Mouse (Mus musculus) forebrain, postnatal 0 days (tissue): ENCODE measurements around the gene Pan3. TPM values are rescaled to one million over a fixed set of nuclear protein-coding genes. Genes with fewer than 3 reads are reported as not detected.

Experiments
- ATAC-seq: fragments of 200-750 bp; cut with Nextera tagmentation; 2 replicates; pipeline ENCODE4 v1.8.0; 2017; ENCODE audit warnings: mild to moderate bottlenecking, moderate library complexity
- DNase-seq: peaks from one replicate; pipeline ENCODE4 v3.0.0-alpha.2; 2015
- H3K27ac ChIP-seq: fragments of 300-500 bp; sonication (generic); 2 replicates; pipeline ENCODE4 v1.5.1; 2014; ENCODE audit warnings: low read depth, mild to moderate bottlenecking, antibody characterized with exemption, low read length, moderate library complexity, mixed read lengths
- H3K27me3 ChIP-seq: fragments of 300-500 bp; sonication (generic); 2 replicates; pipeline ENCODE4 v1.6.1; 2014; ENCODE audit warnings: mild to moderate bottlenecking, low read length, mixed read lengths; ENCODE audit not compliant: insufficient read depth
- H3K36me3 ChIP-seq: fragments of 300-500 bp; sonication (generic); 2 replicates; pipeline ENCODE4 v1.6.1; 2014; ENCODE audit warnings: mild to moderate bottlenecking, moderate library complexity; ENCODE audit not compliant: insufficient read depth
- H3K4me1 ChIP-seq: fragments of 300-500 bp; sonication (generic); 2 replicates; pipeline ENCODE4 v1.6.1; 2014; ENCODE audit warnings: antibody characterized with exemption; ENCODE audit not compliant: insufficient read depth
- H3K4me2 ChIP-seq: fragments of 300-500 bp; sonication (generic); 2 replicates; pipeline ENCODE4 v1.6.1; 2014; ENCODE audit warnings: low read depth, mild to moderate bottlenecking, moderate library complexity
- H3K4me3 ChIP-seq: fragments of 300-500 bp; sonication (generic); 2 replicates; pipeline ENCODE4 v1.5.1; 2014; ENCODE audit warnings: low read depth, low read length, mixed read lengths
- H3K9ac ChIP-seq: fragments of 300-500 bp; sonication (generic); 2 replicates; pipeline ENCODE4 v1.6.1; 2014; ENCODE audit warnings: mild to moderate bottlenecking
- H3K9me3 ChIP-seq: fragments of 300-500 bp; sonication (generic); 2 replicates; pipeline ENCODE4 v1.6.1; 2016; ENCODE audit warnings: low read length
- CTCF ChIP-seq: sonication (generic); IDR thresholded peaks from 2 replicates; pipeline ENCODE4 v1.5.1; 2016; ENCODE audit warnings: antibody characterized with exemption, control low read depth, low read depth
- WGBS: fragments of 180-500 bp; shearing (Covaris S2); extraction: QIAGEN DNeasy Blood & Tissue Kit; methylation state at CpG from one replicate; pipeline ENCODE4 v1.1.7; 2014; 5-methylcytosine and 5-hydroxymethylcytosine counted together
- polyA plus RNA-seq: library from polyadenylated mRNA; unstranded; fragments of >200 nt; fragmentation: Nextera tagmentation; extraction: Ambion mirVana; gene quantifications from 2 replicates; pipeline ENCODE4 v1.2.1, GENCODE M21; 2015
- total RNA-seq: library from RNA; depleted of rRNA; stranded (reverse); fragments of >200 nt; gene quantifications from 2 replicates; pipeline ENCODE4 v1.2.3, GENCODE M21; 2014

Pan3 gene
- total and polyA plus RNA-seq, 2 experiments from 2014 or later, result 52.6 to 68.0 TPM

GRCm38 (mm10) chr5:147459821-147460567 lies 30.0 kb downstream of the Pan3 start:
- no peak for TF ChIP-seq CTCF
- H3K4me3 ChIP-seq, result no peak overlapping the region
- no peak overlapping the region for H3K27ac ChIP-seq
- H3K4me1 ChIP-seq, result 0 out of 2 replicates have a peak, but pooled peaks cover 2% of the 10 kb centered on the region
- no peak for ATAC-seq
- 50% methylated on average over 4 of the region's 4 CpGs for WGBS
- H3K9me3 ChIP-seq, result no peaks in the 10 kb centered on the region
- no peak overlapping the region for H3K9ac ChIP-seq
- no peak for DNase-seq
- H3K36me3 ChIP-seq, result 0 out of 2 replicates have a peak, but pooled peaks cover 7% of the 10 kb centered on the region
- H3K27me3 ChIP-seq, result no peaks in the 10 kb centered on the region
- no peak overlapping the region for H3K4me2 ChIP-seq

- no peak overlapping the region for H3K4me2 ChIP-seq
- ATAC-seq (no peak), DNase-seq (no peak)
- WGBS, result 68% methylated on average over 3 of the region's 3 CpGs
- H3K4me3 ChIP-seq, result no peak overlapping the region
- no peak for TF ChIP-seq CTCF
- H3K36me3 ChIP-seq, result no peaks in the 10 kb centered on the region
- no peak overlapping the region for H3K27ac ChIP-seq
- H3K4me1 ChIP-seq, result 0 out of 2 replicates have a peak, but pooled peaks cover 2% of the 10 kb centered on the region
- H3K27me3 ChIP-seq, result no peaks in the 10 kb centered on the region
- no peak overlapping the region for H3K9ac ChIP-seq
- no peaks in the 10 kb centered on the region for H3K9me3 ChIP-seq
Measured at GRCm38 (mm10) chr5:147463251-147463650, 33.3 kb downstream of the Pan3 start.

- no peak overlapping the region for H3K4me3 ChIP-seq
- H3K4me1 ChIP-seq, result 0 out of 2 replicates have a peak, but pooled peaks cover 2% of the 10 kb centered on the region
- peaks cover under 1% of the 10 kb centered on the region; the same call in 1 of the 2 replicates for H3K36me3 ChIP-seq
- no peak overlapping the region for H3K4me2 ChIP-seq
- DNase-seq, result no peak
- ATAC-seq, result no peak
- H3K27ac ChIP-seq, result no peak overlapping the region
- no peak for TF ChIP-seq CTCF
- H3K9me3 ChIP-seq, result no peaks in the 10 kb centered on the region
- no peak overlapping the region for H3K9ac ChIP-seq
- H3K27me3 ChIP-seq, result no peaks in the 10 kb centered on the region
Measured at GRCm38 (mm10) chr5:147466361-147466760, 36.4 kb downstream of the Pan3 start.

GRCm38 (mm10) chr5:147471163-147471562 lies 41.2 kb downstream of the Pan3 start:
- no peak overlapping the region for H3K4me2 ChIP-seq
- no peaks in the 10 kb centered on the region for H3K4me1 ChIP-seq
- H3K27me3 ChIP-seq, result no peaks in the 10 kb centered on the region
- DNase-seq (no peak), ATAC-seq (no peak)
- no peaks in the 10 kb centered on the region for H3K9me3 ChIP-seq
- H3K36me3 ChIP-seq, result peaks cover 2% of the 10 kb centered on the region; the same call in 1 of the 2 replicates
- no peak overlapping the region for H3K9ac ChIP-seq
- no peak overlapping the region for H3K27ac ChIP-seq
- no peak for TF ChIP-seq CTCF
- WGBS, result 95% methylated on average over 5 of the region's 5 CpGs
- no peak overlapping the region for H3K4me3 ChIP-seq

GRCm38 (mm10) chr5:147473071-147473470 lies 43.1 kb downstream of the Pan3 start:
- ATAC-seq, result no peak

GRCm38 (mm10) chr5:147473856-147474255 lies 43.9 kb downstream of the Pan3 start:
- Histone ChIP-seq H3K27ac (no peak overlapping the region), H3K4me1 (no peaks in the 10 kb centered on the region), H3K4me3 (no peak overlapping the region), H3K9ac (no peak overlapping the region), H3K4me2 (no peak overlapping the region), H3K36me3 (peaks cover 2% of the 10 kb centered on the region; the same call in 1 of the 2 replicates), H3K9me3 (no peaks in the 10 kb centered on the region), H3K27me3 (no peaks in the 10 kb centered on the region)
- 92% methylated on average over 3 of the region's 3 CpGs for WGBS
- DNase-seq (no peak), ATAC-seq (no peak)
- TF ChIP-seq CTCF, result no peak

More at GRCm38 (mm10) chr5:147473071-147473470, 43.1 kb downstream of the Pan3 start:
- Histone ChIP-seq H3K36me3 (peaks cover 2% of the 10 kb centered on the region; the same call in 1 of the 2 replicates), H3K9me3 (no peaks in the 10 kb centered on the region), H3K9ac (no peak overlapping the region), H3K4me2 (no peak overlapping the region), H3K27ac (no peak overlapping the region), H3K4me3 (no peak overlapping the region), H3K4me1 (no peaks in the 10 kb centered on the region), H3K27me3 (no peaks in the 10 kb centered on the region)
- DNase-seq, result no peak
- TF ChIP-seq CTCF, result no peak
- WGBS, result 90% methylated on average over 6 of the region's 6 CpGs

GRCm38 (mm10) chr5:147476109-147476508 lies 46.1 kb downstream of the Pan3 start:
- no peak for ATAC-seq
- H3K27ac ChIP-seq, result no peak overlapping the region

More at GRCm38 (mm10) chr5:147476109-147476508, 46.1 kb downstream of the Pan3 start:
- no peaks in the 10 kb centered on the region for H3K9me3 ChIP-seq
- H3K27me3 ChIP-seq, result no peaks in the 10 kb centered on the region
- no peaks in the 10 kb centered on the region for H3K4me1 ChIP-seq
- no peak overlapping the region for H3K4me2 ChIP-seq
- WGBS, result 95% methylated on average over 5 of the region's 5 CpGs
- no peak for DNase-seq
- TF ChIP-seq CTCF, result no peak
- H3K4me3 ChIP-seq, result no peak overlapping the region
- no peak overlapping the region for H3K9ac ChIP-seq
- peaks cover 2% of the 10 kb centered on the region; the same call in 1 of the 2 replicates for H3K36me3 ChIP-seq
